Mouse (Mus musculus) heart, embryonic 16.5 days (tissue): ENCODE measurements around the gene Abcc4. TPM values are rescaled to one million over a fixed set of nuclear protein-coding genes. Genes with fewer than 3 reads are reported as not detected.

Experiments used
- ATAC-seq: fragments of 200-750 bp; cut with Nextera tagmentation; replicated peaks from 2 replicates; pipeline ENCODE4 v1.8.0; 2017; ENCODE audit warnings: moderate number of reproducible peaks; ENCODE audit not compliant: insufficient read depth, low FRiP score; ENCODE audit errors: extremely low read depth
- H3K27ac ChIP-seq: fragments of 300-500 bp; sonication (generic); 2 replicates; pipeline ENCODE4 v1.5.1; 2014; ENCODE audit warnings: mild to moderate bottlenecking, low read length, control low read depth, moderate library complexity
- H3K27me3 ChIP-seq: fragments of 300-500 bp; sonication (generic); 2 replicates; pipeline ENCODE4 v1.6.1; 2014; ENCODE audit warnings: low read length, mixed read lengths; ENCODE audit not compliant: control insufficient read depth, insufficient read depth
- H3K36me3 ChIP-seq: fragments of 300-500 bp; sonication (generic); 2 replicates; pipeline ENCODE4 v1.6.1; 2014; ENCODE audit not compliant: control insufficient read depth, insufficient read depth
- H3K4me1 ChIP-seq: fragments of 300-500 bp; sonication (generic); 2 replicates; pipeline ENCODE4 v1.6.1; 2014; ENCODE audit warnings: low read length, mixed read lengths; ENCODE audit not compliant: control insufficient read depth, insufficient read depth
- H3K4me2 ChIP-seq: fragments of 300-500 bp; sonication (generic); 2 replicates; pipeline ENCODE4 v1.6.1; 2014; ENCODE audit warnings: low read depth, mild to moderate bottlenecking, control low read depth, low read length
- H3K4me3 ChIP-seq: fragments of 300-500 bp; sonication (generic); 2 replicates; pipeline ENCODE4 v1.5.1; 2014; ENCODE audit warnings: mild to moderate bottlenecking, control low read depth, low read length
- H3K9ac ChIP-seq: fragments of 300-500 bp; sonication (generic); 2 replicates; pipeline ENCODE4 v1.6.1; 2014; ENCODE audit warnings: low read length, control low read depth
- H3K9me3 ChIP-seq: fragments of 300-500 bp; sonication (generic); replicated peaks from 2 replicates; pipeline ENCODE4 v1.6.1; 2016; ENCODE audit warnings: low read length; ENCODE audit not compliant: control insufficient read depth
- WGBS: fragments of 180-500 bp; shearing (Covaris S2); extraction: QIAGEN DNeasy Blood & Tissue Kit; methylation state at CpG from one replicate; pipeline ENCODE4 v1.1.7; 2014; 5-methylcytosine and 5-hydroxymethylcytosine counted together
- polyA plus RNA-seq: library from polyadenylated mRNA; unstranded; fragments of >200 nt; fragmentation: Nextera tagmentation; extraction: Ambion mirVana; gene quantifications from 2 replicates; pipeline ENCODE4 v1.2.1, GENCODE M21; 2015

Abcc4 gene
- polyA plus RNA-seq, 1 experiment from 2014 or later: 1.6 TPM

DNA sequence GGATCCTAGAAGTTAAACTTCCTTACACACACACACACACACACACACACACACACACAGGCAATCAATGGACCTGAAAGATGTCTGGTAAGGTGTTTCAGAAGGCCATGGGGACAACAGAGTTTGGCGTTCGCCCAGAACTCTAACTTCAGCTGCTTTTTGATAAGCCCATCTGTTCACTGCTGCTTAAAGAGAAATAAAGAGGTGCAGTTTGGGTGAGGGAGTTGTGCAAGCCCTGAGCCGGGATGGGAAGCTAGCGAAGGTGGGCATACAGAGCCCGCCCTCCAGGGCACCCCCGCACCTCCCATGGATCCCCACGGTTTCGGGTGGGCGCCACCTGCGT, 583 bp downstream of the Abcc4 start:
- Histone ChIP-seq H3K4me1 (peaks cover 10% of the 10 kb centered on the region), H3K27me3 (peaks cover 16% of the 10 kb centered on the region), H3K4me2 (peak overlapping the region; percentile 95), H3K36me3 (no peaks in the 10 kb centered on the region), H3K9me3 (no peaks in the 10 kb centered on the region), H3K27ac (no peak overlapping the region), H3K4me3 (peak overlapping the region; percentile 61), H3K9ac (peak overlapping the region; percentile 68)
- ATAC-seq: 0 out of 2 replicates have a peak, but pooled peaks have one; percentile 5
- under 1% methylated on average over 10 of the region's 10 CpGs for WGBS

GRCm38 (mm10) chr14:118703363-118703762, 2.7 kb downstream of the Abcc4 start:
- Histone ChIP-seq H3K9me3 (no peaks in the 10 kb centered on the region), H3K9ac (no peak overlapping the region), H3K4me3 (no peak overlapping the region), H3K27ac (no peak overlapping the region), H3K4me1 (peaks cover 5% of the 10 kb centered on the region; the same call in 1 of the 2 replicates), H3K27me3 (peaks cover 16% of the 10 kb centered on the region), H3K36me3 (no peaks in the 10 kb centered on the region), H3K4me2 (no peak overlapping the region)
- ATAC-seq: no peak
- WGBS: 77% methylated on average over 9 of the region's 9 CpGs

DNA sequence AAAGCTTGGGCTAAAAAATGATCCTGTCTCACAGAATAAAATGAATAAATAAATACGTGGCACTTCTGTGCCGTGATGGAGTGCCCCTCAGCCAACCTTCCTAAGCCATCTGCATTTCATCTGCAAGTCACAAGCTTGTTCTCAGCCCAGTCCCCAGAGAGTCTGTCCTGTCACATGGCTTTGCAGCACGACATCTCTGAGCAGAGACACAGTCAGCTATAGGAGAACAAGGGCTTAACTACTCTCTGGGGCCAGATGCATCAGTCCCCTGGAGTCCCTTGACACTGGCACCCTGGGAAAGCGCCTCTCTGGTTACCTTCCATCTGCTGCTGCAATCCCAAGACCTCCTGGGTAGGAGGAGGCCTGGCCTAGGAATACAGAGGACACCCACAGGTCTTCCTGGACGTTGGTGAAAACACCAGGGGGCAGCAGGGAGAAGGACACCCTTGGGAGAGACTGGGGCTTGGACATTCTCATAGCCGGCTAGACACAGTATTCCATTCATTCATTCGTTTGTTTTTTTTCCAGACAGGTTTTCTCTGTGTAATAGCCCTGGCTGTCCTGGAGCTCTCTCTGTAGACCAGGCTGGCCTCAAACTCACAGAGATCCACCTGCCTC, 3.9 kb downstream of the Abcc4 start:
- no peak overlapping the region for H3K4me3 ChIP-seq
- no peaks in the 10 kb centered on the region for H3K36me3 ChIP-seq

GRCm38 (mm10) chr14:118700576-118700975, 5.4 kb downstream of the Abcc4 start:
- Histone ChIP-seq H3K4me2 (no peak overlapping the region), H3K27me3 (peaks cover 8% of the 10 kb centered on the region), H3K9me3 (no peaks in the 10 kb centered on the region), H3K9ac (no peak overlapping the region), H3K4me3 (no peak overlapping the region), H3K4me1 (peaks cover 3% of the 10 kb centered on the region; the same call in 1 of the 2 replicates), H3K36me3 (no peaks in the 10 kb centered on the region), H3K27ac (no peak overlapping the region)
- 70% methylated on average over 7 of the region's 7 CpGs for WGBS
- ATAC-seq: no peak

More for the DNA sequence above, 3.9 kb downstream of the Abcc4 start:
- ATAC-seq: no peak
- Histone ChIP-seq H3K9me3 (no peaks in the 10 kb centered on the region), H3K27ac (no peak overlapping the region), H3K4me2 (no peak overlapping the region), H3K27me3 (peaks cover 14% of the 10 kb centered on the region), H3K4me1 (peaks cover 5% of the 10 kb centered on the region; the same call in 1 of the 2 replicates), H3K9ac (no peak overlapping the region)
- WGBS: 50% methylated on average over 7 of the region's 7 CpGs

GRCm38 (mm10) chr14:118699963-118700362, 6.1 kb downstream of the Abcc4 start:
- no peak for ATAC-seq
- Histone ChIP-seq H3K36me3 (no peaks in the 10 kb centered on the region), H3K27ac (no peak overlapping the region), H3K9ac (no peak overlapping the region), H3K4me2 (no peak overlapping the region), H3K27me3 (peaks cover 8% of the 10 kb centered on the region), H3K4me1 (no peaks in the 10 kb centered on the region), H3K9me3 (no peaks in the 10 kb centered on the region), H3K4me3 (no peak overlapping the region)
- 63% methylated on average over 5 of the region's 5 CpGs for WGBS

GRCm38 (mm10) chr14:118699508-118699907, 6.5 kb downstream of the Abcc4 start:
- peaks cover 8% of the 10 kb centered on the region for H3K27me3 ChIP-seq
- no peaks in the 10 kb centered on the region for H3K9me3 ChIP-seq
- ATAC-seq: no peak
- H3K4me2 ChIP-seq: no peak overlapping the region
- no peaks in the 10 kb centered on the region for H3K36me3 ChIP-seq
- H3K4me3 ChIP-seq: no peak overlapping the region
- H3K4me1 ChIP-seq: no peaks in the 10 kb centered on the region
- WGBS: 75% methylated on average over 10 of the region's 10 CpGs
- no peak overlapping the region for H3K9ac ChIP-seq
- H3K27ac ChIP-seq: no peak overlapping the region

DNA sequence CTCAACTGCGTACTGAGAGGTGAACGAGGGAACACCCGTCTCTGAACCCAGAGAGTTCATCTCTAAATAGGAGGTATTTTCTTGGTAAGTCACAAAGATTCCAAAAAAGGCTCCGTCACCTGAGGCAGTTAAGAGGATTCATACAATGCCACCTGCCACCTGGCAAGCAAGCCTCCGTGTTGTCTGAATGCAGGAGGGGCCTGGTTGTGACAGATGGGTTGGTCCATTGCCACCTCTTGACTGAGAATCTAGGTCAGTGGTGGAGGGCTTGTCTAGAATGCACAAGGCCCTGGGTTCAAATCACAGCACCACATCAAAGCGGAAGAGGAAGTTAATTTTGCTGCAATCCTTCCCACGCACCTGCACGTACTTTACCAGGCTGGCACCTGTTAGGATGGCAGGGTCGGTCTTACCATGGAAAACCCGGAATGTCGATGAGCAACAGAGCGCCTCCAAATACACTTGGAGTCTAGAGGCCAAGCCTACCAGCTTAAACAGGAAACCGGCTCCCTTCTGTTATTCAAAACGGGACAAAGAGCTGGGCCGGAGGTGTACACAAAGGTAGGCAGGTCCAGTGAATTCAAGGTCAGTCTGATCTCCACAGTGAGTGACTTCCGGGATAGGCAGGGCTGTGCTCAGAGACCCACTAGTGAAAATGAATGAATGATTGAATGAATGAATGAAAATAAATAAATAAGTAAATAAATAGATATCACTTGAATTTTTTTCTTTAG, 9.3 kb downstream of the Abcc4 start:
- WGBS: 92% methylated on average over 16 of the region's 16 CpGs
- no peaks in the 10 kb centered on the region for H3K27me3 ChIP-seq

GRCm38 (mm10) chr14:118695866-118696265, 10.2 kb downstream of the Abcc4 start:
- Histone ChIP-seq H3K4me1 (no peaks in the 10 kb centered on the region), H3K36me3 (no peaks in the 10 kb centered on the region), H3K4me3 (no peak overlapping the region), H3K9me3 (no peaks in the 10 kb centered on the region), H3K9ac (no peak overlapping the region), H3K4me2 (no peak overlapping the region), H3K27ac (no peak overlapping the region), H3K27me3 (no peaks in the 10 kb centered on the region)
- WGBS: 86% methylated on average over 11 of the region's 11 CpGs
- no peak for ATAC-seq

More for the DNA sequence above, 9.3 kb downstream of the Abcc4 start:
- Histone ChIP-seq H3K4me1 (no peaks in the 10 kb centered on the region), H3K4me2 (no peak overlapping the region), H3K36me3 (no peaks in the 10 kb centered on the region), H3K9ac (no peak overlapping the region), H3K9me3 (no peaks in the 10 kb centered on the region), H3K4me3 (no peak overlapping the region), H3K27ac (no peak overlapping the region)
- ATAC-seq: no peak

DNA sequence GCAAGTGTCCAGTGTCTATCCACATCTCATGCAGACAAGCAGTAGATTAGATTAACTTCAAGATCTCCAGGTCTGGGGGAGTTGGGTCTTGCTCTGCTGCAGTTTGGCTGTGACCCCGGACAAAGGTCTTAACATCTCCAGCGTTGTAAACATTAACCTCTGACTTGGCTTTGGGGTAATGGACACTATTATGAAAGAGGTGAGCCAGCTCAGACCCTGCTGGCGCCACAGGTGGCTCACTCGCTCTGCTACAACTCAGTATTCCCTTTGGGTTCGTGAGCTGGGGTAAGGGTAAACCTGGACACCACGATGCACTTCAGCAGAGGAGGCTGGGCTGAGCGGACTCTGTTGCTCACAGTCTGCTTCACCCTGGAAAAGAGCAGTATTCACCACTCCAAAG, 11.7 kb downstream of the Abcc4 start:
- Histone ChIP-seq H3K4me3 (no peak overlapping the region), H3K36me3 (no peaks in the 10 kb centered on the region), H3K27ac (no peak overlapping the region), H3K9ac (no peak overlapping the region), H3K4me2 (no peak overlapping the region), H3K4me1 (no peaks in the 10 kb centered on the region), H3K27me3 (no peaks in the 10 kb centered on the region), H3K9me3 (no peaks in the 10 kb centered on the region)
- WGBS: 87% methylated on average over 7 of the region's 7 CpGs
- ATAC-seq: no peak
